Mouse (Mus musculus) midbrain, embryonic 15.5 days (tissue): ENCODE measurements around the gene Actbl2. TPM values are rescaled to one million over a fixed set of nuclear protein-coding genes. Genes with fewer than 3 reads are reported as not detected.

Experiments
- ATAC-seq: fragments of 200-750 bp; cut with Nextera tagmentation; replicated peaks from 2 replicates; pipeline ENCODE4 v1.8.0; 2017; ENCODE audit warnings: moderate TSS enrichment
- H3K27ac ChIP-seq: fragments of 300-500 bp; sonication (generic); 2 replicates; pipeline ENCODE4 v1.5.1; 2015; ENCODE audit warnings: mild to moderate bottlenecking, inconsistent platforms
- H3K27me3 ChIP-seq: fragments of 300-500 bp; sonication (generic); replicated peaks from 2 replicates; pipeline ENCODE4 v1.6.1; 2015; ENCODE audit warnings: inconsistent platforms
- H3K36me3 ChIP-seq: fragments of 300-500 bp; sonication (generic); replicated peaks from 2 replicates; pipeline ENCODE4 v1.6.1; 2015; ENCODE audit warnings: inconsistent platforms
- H3K4me1 ChIP-seq: fragments of 300-500 bp; sonication (generic); 2 replicates; pipeline ENCODE4 v1.6.1; 2015; ENCODE audit warnings: inconsistent platforms
- H3K4me2 ChIP-seq: fragments of 300-500 bp; sonication (generic); 2 replicates; pipeline ENCODE4 v1.6.1; 2015; ENCODE audit warnings: inconsistent platforms, mild to moderate bottlenecking, moderate library complexity
- H3K4me3 ChIP-seq: fragments of 300-500 bp; sonication (generic); 2 replicates; pipeline ENCODE4 v1.5.1; 2015; ENCODE audit warnings: mild to moderate bottlenecking, inconsistent platforms
- H3K9ac ChIP-seq: fragments of 300-500 bp; sonication (generic); 2 replicates; pipeline ENCODE4 v1.6.1; 2015; ENCODE audit warnings: mild to moderate bottlenecking, inconsistent platforms
- H3K9me3 ChIP-seq: fragments of 300-500 bp; sonication (generic); 2 replicates; pipeline ENCODE4 v1.6.1; 2016; ENCODE audit warnings: inconsistent platforms
- WGBS: fragments of 180-500 bp; shearing (Covaris S2); methylation state at CpG from one replicate; pipeline ENCODE4 v1.1.7; 2015; ENCODE audit warnings: mixed read lengths; 5-methylcytosine and 5-hydroxymethylcytosine counted together
- polyA plus RNA-seq: library from polyadenylated mRNA; unstranded; fragments of >200 nt; fragmentation: Nextera tagmentation; extraction: Ambion mirVana; gene quantifications from 2 replicates; pipeline ENCODE4 v1.2.1, GENCODE M21; 2015

Gene Actbl2
- not detected in 2 replicates for polyA plus RNA-seq

GRCm38 (mm10) chr13:111254713-111255112 is at the start of gene Actbl2:
Gene Actbl2 (plus strand): TSS chr13:111255013.
- Histone ChIP-seq H3K4me2 (no peak within 1 kb of the TSS), H3K9ac (no peak within 1 kb of the TSS), H3K27ac (no peak within 1 kb of the TSS), H3K4me3 (no peak within 1 kb of the TSS), H3K36me3 (no peaks in the 10 kb centered on the region), H3K9me3 (no peaks in the 10 kb centered on the region), H3K4me1 (no peaks in the 10 kb centered on the region), H3K27me3 (no peaks in the 10 kb centered on the region)
- WGBS: 93% methylated on average over 5 of the region's 5 CpGs
- no peak for ATAC-seq

- no peak overlapping the region for H3K4me2 ChIP-seq
- H3K27ac ChIP-seq: no peak overlapping the region
- no peaks in the 10 kb centered on the region for H3K36me3 ChIP-seq
- H3K9ac ChIP-seq: no peak overlapping the region
- 50% methylated on average over 8 of the region's 8 CpGs for WGBS
- no peaks in the 10 kb centered on the region for H3K9me3 ChIP-seq
- H3K4me3 ChIP-seq: no peak overlapping the region
- no peaks in the 10 kb centered on the region for H3K27me3 ChIP-seq
- no peak for ATAC-seq
- H3K4me1 ChIP-seq: no peaks in the 10 kb centered on the region
These were observed 44.0 kb upstream of the Actbl2 start for GRCm38 (mm10) chr13:111210649-111211378.

GRCm38 (mm10) chr13:111228768-111229167 is 26.0 kb upstream of the Actbl2 start:
- 39% methylated on average over 5 of the region's 5 CpGs for WGBS
- no peak for ATAC-seq
- no peaks in the 10 kb centered on the region for H3K4me1 ChIP-seq
- no peak overlapping the region for H3K9ac ChIP-seq
- no peak overlapping the region for H3K4me3 ChIP-seq
- no peak overlapping the region for H3K4me2 ChIP-seq
- no peaks in the 10 kb centered on the region for H3K9me3 ChIP-seq
- no peaks in the 10 kb centered on the region for H3K27me3 ChIP-seq
- H3K36me3 ChIP-seq: no peaks in the 10 kb centered on the region
- H3K27ac ChIP-seq: no peak overlapping the region

- Histone ChIP-seq H3K9ac (no peak overlapping the region), H3K27me3 (no peaks in the 10 kb centered on the region), H3K4me3 (no peak overlapping the region), H3K36me3 (no peaks in the 10 kb centered on the region), H3K9me3 (no peaks in the 10 kb centered on the region), H3K4me2 (no peak overlapping the region), H3K4me1 (no peaks in the 10 kb centered on the region), H3K27ac (no peak overlapping the region)
- whole genome bisulfite sequencing: 86% methylated on average over 6 of the region's 6 CpGs
- no peak for ATAC-seq
These were observed 25.3 kb upstream of the Actbl2 start for GRCm38 (mm10) chr13:111229541-111229940.

GRCm38 (mm10) chr13:111232416-111232815 is 22.4 kb upstream of the Actbl2 start:
- no peak overlapping the region for H3K27ac ChIP-seq
- ATAC-seq: no peak
- H3K4me1 ChIP-seq: no peaks in the 10 kb centered on the region
- H3K4me2 ChIP-seq: no peak overlapping the region
- 40% methylated on average over 7 of the region's 7 CpGs for WGBS
- no peak overlapping the region for H3K4me3 ChIP-seq
- no peaks in the 10 kb centered on the region for H3K36me3 ChIP-seq
- H3K9me3 ChIP-seq: no peaks in the 10 kb centered on the region
- no peaks in the 10 kb centered on the region for H3K27me3 ChIP-seq
- H3K9ac ChIP-seq: no peak overlapping the region

GRCm38 (mm10) chr13:111233356-111233755 is 21.5 kb upstream of the Actbl2 start:
- Histone ChIP-seq H3K27me3 (no peaks in the 10 kb centered on the region), H3K9ac (no peak overlapping the region), H3K4me1 (no peaks in the 10 kb centered on the region), H3K27ac (no peak overlapping the region), H3K9me3 (no peaks in the 10 kb centered on the region), H3K4me2 (no peak overlapping the region), H3K4me3 (no peak overlapping the region), H3K36me3 (no peaks in the 10 kb centered on the region)
- ATAC-seq: no peak
- 84% methylated on average over 5 of the region's 5 CpGs for WGBS

- H3K27me3 ChIP-seq: no peaks in the 10 kb centered on the region
- H3K4me3 ChIP-seq: no peak overlapping the region
- WGBS: 85% methylated on average over 3 of the region's 3 CpGs
- no peak overlapping the region for H3K27ac ChIP-seq
- no peaks in the 10 kb centered on the region for H3K9me3 ChIP-seq
- no peaks in the 10 kb centered on the region for H3K4me1 ChIP-seq
- H3K36me3 ChIP-seq: no peaks in the 10 kb centered on the region
- no peak overlapping the region for H3K9ac ChIP-seq
- H3K4me2 ChIP-seq: no peak overlapping the region
- no peak for ATAC-seq
These were observed 20.2 kb upstream of the Actbl2 start for GRCm38 (mm10) chr13:111234573-111234972.

- H3K9me3 ChIP-seq: no peaks in the 10 kb centered on the region
- no peak overlapping the region for H3K4me3 ChIP-seq
- no peaks in the 10 kb centered on the region for H3K27me3 ChIP-seq
- H3K4me1 ChIP-seq: no peaks in the 10 kb centered on the region
- peak; percentile 64 for ATAC-seq
- H3K27ac ChIP-seq: no peak overlapping the region
- no peak overlapping the region for H3K9ac ChIP-seq
- no peaks in the 10 kb centered on the region for H3K36me3 ChIP-seq
- 47% methylated on average over 6 of the region's 6 CpGs for WGBS
- H3K4me2 ChIP-seq: no peak overlapping the region
These were observed 19.1 kb upstream of the Actbl2 start for GRCm38 (mm10) chr13:111235719-111236166.

GRCm38 (mm10) chr13:111236461-111236864 is 18.4 kb upstream of the Actbl2 start:
- Histone ChIP-seq H3K27ac (no peak overlapping the region), H3K9me3 (no peaks in the 10 kb centered on the region), H3K27me3 (no peaks in the 10 kb centered on the region), H3K4me3 (no peak overlapping the region), H3K36me3 (no peaks in the 10 kb centered on the region), H3K9ac (no peak overlapping the region), H3K4me2 (no peak overlapping the region), H3K4me1 (no peaks in the 10 kb centered on the region)
- ATAC-seq: no peak
- WGBS: 78% methylated on average over 9 of the region's 9 CpGs

- Histone ChIP-seq H3K4me1 (no peaks in the 10 kb centered on the region), H3K36me3 (no peaks in the 10 kb centered on the region), H3K4me3 (no peak overlapping the region), H3K9me3 (no peaks in the 10 kb centered on the region), H3K9ac (no peak overlapping the region), H3K27me3 (no peaks in the 10 kb centered on the region), H3K4me2 (no peak overlapping the region), H3K27ac (no peak overlapping the region)
- WGBS: 89% methylated on average over 1 of the region's 1 CpGs
- peak; percentile 37; the same call in 1 of the 2 replicates for ATAC-seq
These were observed 17.5 kb upstream of the Actbl2 start for GRCm38 (mm10) chr13:111237296-111237695.

- no peak overlapping the region for H3K4me2 ChIP-seq
- H3K36me3 ChIP-seq: no peaks in the 10 kb centered on the region
- 47% methylated on average over 3 of the region's 3 CpGs for WGBS
- no peak overlapping the region for H3K27ac ChIP-seq
- H3K9ac ChIP-seq: no peak overlapping the region
- no peaks in the 10 kb centered on the region for H3K27me3 ChIP-seq
- peak; percentile 84 for ATAC-seq
- H3K4me1 ChIP-seq: no peaks in the 10 kb centered on the region
- no peak overlapping the region for H3K4me3 ChIP-seq
- no peaks in the 10 kb centered on the region for H3K9me3 ChIP-seq
These were observed 16.8 kb upstream of the Actbl2 start for GRCm38 (mm10) chr13:111237865-111238465.

- no peaks in the 10 kb centered on the region for H3K27me3 ChIP-seq
- H3K4me1 ChIP-seq: no peaks in the 10 kb centered on the region
- no peak overlapping the region for H3K4me3 ChIP-seq
- no peak overlapping the region for H3K27ac ChIP-seq
- no peaks in the 10 kb centered on the region for H3K36me3 ChIP-seq
- ATAC-seq: no peak
- 84% methylated on average over 5 of the region's 5 CpGs for WGBS
- H3K9me3 ChIP-seq: no peaks in the 10 kb centered on the region
- H3K9ac ChIP-seq: no peak overlapping the region
- H3K4me2 ChIP-seq: no peak overlapping the region
These were observed 3.7 kb upstream of the Actbl2 start for GRCm38 (mm10) chr13:111251106-111251505.

GRCm38 (mm10) chr13:111251795-111252194 is 3.0 kb upstream of the Actbl2 start:
- H3K4me3 ChIP-seq: no peak overlapping the region
- H3K4me2 ChIP-seq: no peak overlapping the region
- no peaks in the 10 kb centered on the region for H3K27me3 ChIP-seq
- H3K27ac ChIP-seq: no peak overlapping the region
- no peak overlapping the region for H3K9ac ChIP-seq
- WGBS: 43% methylated on average over 5 of the region's 5 CpGs
- H3K9me3 ChIP-seq: no peaks in the 10 kb centered on the region
- H3K36me3 ChIP-seq: no peaks in the 10 kb centered on the region
- H3K4me1 ChIP-seq: no peaks in the 10 kb centered on the region
- no peak for ATAC-seq
